Mouse (Mus musculus) midbrain, embryonic 11.5 days (tissue): ENCODE data around the gene Stxbp5l. TPM values are rescaled to one million over a fixed set of nuclear protein-coding genes. Genes with fewer than 3 reads are reported as not detected.
A peak's percentile ranks its signal among the peaks of the same experiment; 100 is the strongest.

Experiments
- ATAC-seq: fragments of 200-750 bp; cut with Nextera tagmentation; 2 replicates; pipeline ENCODE4 v1.8.0; 2017; ENCODE audit warnings: moderate TSS enrichment, moderate library complexity; ENCODE audit not compliant: low FRiP score
- DNase-seq: peaks from one replicate; pipeline ENCODE4 v3.0.0; 2015; ENCODE audit warnings: low spot score; ENCODE audit errors: missing footprints
- H3K27ac ChIP-seq: fragments of 300-500 bp; sonication (generic); 2 replicates; pipeline ENCODE4 v1.5.1; 2014; ENCODE audit warnings: low read depth, low read length
- H3K27me3 ChIP-seq: fragments of 300-500 bp; sonication (generic); 2 replicates; pipeline ENCODE4 v1.6.1; 2014; ENCODE audit warnings: mild to moderate bottlenecking, low read length, moderate library complexity, mixed read lengths; ENCODE audit not compliant: control insufficient read depth, insufficient read depth
- H3K36me3 ChIP-seq: fragments of 300-500 bp; sonication (generic); 2 replicates; pipeline ENCODE4 v1.6.1; 2014; ENCODE audit warnings: mild to moderate bottlenecking, low read length, moderate library complexity, mixed read lengths; ENCODE audit not compliant: control insufficient read depth, insufficient read depth
- H3K4me1 ChIP-seq: fragments of 300-500 bp; sonication (generic); 2 replicates; pipeline ENCODE4 v1.6.1; 2014; ENCODE audit warnings: low read length; ENCODE audit not compliant: control insufficient read depth, insufficient read depth
- H3K4me2 ChIP-seq: fragments of 300-500 bp; sonication (generic); 2 replicates; pipeline ENCODE4 v1.6.1; 2014; ENCODE audit warnings: mild to moderate bottlenecking, moderate library complexity
- H3K4me3 ChIP-seq: fragments of 300-500 bp; sonication (generic); 2 replicates; pipeline ENCODE4 v1.5.1; 2014; ENCODE audit warnings: low read depth, low read length
- H3K9ac ChIP-seq: fragments of 300-500 bp; sonication (generic); 2 replicates; pipeline ENCODE4 v1.6.1; 2014; ENCODE audit warnings: low read length
- H3K9me3 ChIP-seq: fragments of 300-500 bp; sonication (generic); 2 replicates; pipeline ENCODE4 v1.6.1; 2016; ENCODE audit warnings: low read length; ENCODE audit not compliant: control insufficient read depth
- WGBS: fragments of 180-500 bp; shearing (Covaris S2); extraction: QIAGEN DNeasy Blood & Tissue Kit; methylation state at CpG from one replicate; pipeline ENCODE4 v1.1.7; 2014; 5-methylcytosine and 5-hydroxymethylcytosine counted together
- polyA plus RNA-seq: library from polyadenylated mRNA; unstranded; fragments of >200 nt; fragmentation: Nextera tagmentation; extraction: Ambion mirVana; gene quantifications from 2 replicates; pipeline ENCODE4 v1.2.1, GENCODE M21; 2014

Gene Stxbp5l
- polyA plus RNA-seq, 1 experiment from 2014 or later: 2.7 TPM

- no peaks in the 10 kb centered on the region for H3K9me3 ChIP-seq
- no peak overlapping the region for H3K4me2 ChIP-seq
- no peak overlapping the region for H3K27ac ChIP-seq
- ATAC-seq: no peak
- WGBS: 82% methylated on average over 4 of the region's 4 CpGs
- no peaks in the 10 kb centered on the region for H3K4me1 ChIP-seq
- no peaks in the 10 kb centered on the region for H3K36me3 ChIP-seq
- no peak for DNase-seq
- H3K9ac ChIP-seq: no peak overlapping the region
- no peaks in the 10 kb centered on the region for H3K27me3 ChIP-seq
- no peak overlapping the region for H3K4me3 ChIP-seq
Measured at GRCm38 (mm10) chr16:37389201-37389905, 4.6 kb upstream of the Stxbp5l start.

GRCm38 (mm10) chr16:37384369-37384768, 393 bp downstream of the Stxbp5l start:
- ATAC-seq: peak; percentile 90
- no peak overlapping the region for H3K27ac ChIP-seq
- no peaks in the 10 kb centered on the region; the same call in 1 of the 2 replicates for H3K4me1 ChIP-seq
- under 1% methylated on average over 22 of the region's 30 CpGs for WGBS
- peak overlapping the region; percentile 61 for H3K4me3 ChIP-seq
- H3K27me3 ChIP-seq: peaks cover 4% of the 10 kb centered on the region; the same call in 1 of the 2 replicates
- peak overlapping the region; percentile 61 for H3K9ac ChIP-seq
- no peak for DNase-seq
- H3K36me3 ChIP-seq: no peaks in the 10 kb centered on the region
- H3K4me2 ChIP-seq: peak overlapping the region; percentile 85
- no peaks in the 10 kb centered on the region for H3K9me3 ChIP-seq

GRCm38 (mm10) chr16:37383426-37383825, 1.3 kb downstream of the Stxbp5l start:
- Histone ChIP-seq H3K27me3 (peaks cover 4% of the 10 kb centered on the region; the same call in 1 of the 2 replicates), H3K4me2 (peak overlapping the region; percentile 85; the same call in 1 of the 2 replicates), H3K4me1 (no peaks in the 10 kb centered on the region; the same call in 1 of the 2 replicates), H3K9me3 (no peaks in the 10 kb centered on the region), H3K4me3 (no peak overlapping the region; the same call in 1 of the 2 replicates), H3K9ac (no peak overlapping the region), H3K36me3 (no peaks in the 10 kb centered on the region), H3K27ac (no peak overlapping the region)
- ATAC-seq: no peak
- no peak for DNase-seq
- 53% methylated on average over 4 of the region's 4 CpGs for WGBS

GRCm38 (mm10) chr16:37372716-37373115, 12.0 kb downstream of the Stxbp5l start:
- no peak overlapping the region for H3K9ac ChIP-seq
- no peaks in the 10 kb centered on the region for H3K27me3 ChIP-seq
- H3K4me3 ChIP-seq: no peak overlapping the region
- H3K27ac ChIP-seq: no peak overlapping the region
- 83% methylated on average over 1 of the region's 1 CpGs for WGBS
- H3K4me2 ChIP-seq: no peak overlapping the region
- no peaks in the 10 kb centered on the region for H3K9me3 ChIP-seq
- no peak for DNase-seq
- no peak for ATAC-seq
- H3K36me3 ChIP-seq: no peaks in the 10 kb centered on the region
- H3K4me1 ChIP-seq: 0 out of 2 replicates have a peak, but pooled peaks cover 2% of the 10 kb centered on the region

- H3K36me3 ChIP-seq: no peaks in the 10 kb centered on the region
- no peaks in the 10 kb centered on the region for H3K27me3 ChIP-seq
- H3K9me3 ChIP-seq: no peaks in the 10 kb centered on the region
- no peak overlapping the region for H3K27ac ChIP-seq
- H3K4me2 ChIP-seq: no peak overlapping the region
- H3K4me3 ChIP-seq: no peak overlapping the region
- ATAC-seq: no peak
- H3K9ac ChIP-seq: no peak overlapping the region
- WGBS: 92% methylated on average over 4 of the region's 4 CpGs
- no peak for DNase-seq
- H3K4me1 ChIP-seq: 0 out of 2 replicates have a peak, but pooled peaks cover 2% of the 10 kb centered on the region
Measured at GRCm38 (mm10) chr16:37367426-37367825, 17.3 kb downstream of the Stxbp5l start.

GRCm38 (mm10) chr16:37363958-37364357, 20.8 kb downstream of the Stxbp5l start:
- no peak overlapping the region for H3K9ac ChIP-seq
- H3K36me3 ChIP-seq: no peaks in the 10 kb centered on the region
- no peak overlapping the region for H3K4me2 ChIP-seq
- no peak overlapping the region for H3K27ac ChIP-seq
- no peaks in the 10 kb centered on the region for H3K9me3 ChIP-seq
- ATAC-seq: no peak
- no peak for DNase-seq
- 91% methylated on average over 2 of the region's 2 CpGs for WGBS
- no peaks in the 10 kb centered on the region for H3K4me1 ChIP-seq
- no peaks in the 10 kb centered on the region for H3K27me3 ChIP-seq
- H3K4me3 ChIP-seq: no peak overlapping the region

- Histone ChIP-seq H3K9ac (no peak overlapping the region), H3K27ac (no peak overlapping the region), H3K4me3 (no peak overlapping the region), H3K36me3 (no peaks in the 10 kb centered on the region), H3K27me3 (no peaks in the 10 kb centered on the region), H3K4me1 (no peaks in the 10 kb centered on the region), H3K4me2 (no peak overlapping the region), H3K9me3 (no peaks in the 10 kb centered on the region)
- 89% methylated on average over 3 of the region's 3 CpGs for WGBS
- DNase-seq (no peak), ATAC-seq (no peak)
Measured at GRCm38 (mm10) chr16:37355621-37356020, 29.1 kb downstream of the Stxbp5l start.

GRCm38 (mm10) chr16:37347092-37347491, 37.7 kb downstream of the Stxbp5l start:
- Histone ChIP-seq H3K9me3 (no peaks in the 10 kb centered on the region), H3K4me2 (no peak overlapping the region), H3K27ac (no peak overlapping the region), H3K27me3 (no peaks in the 10 kb centered on the region), H3K36me3 (no peaks in the 10 kb centered on the region), H3K9ac (no peak overlapping the region), H3K4me1 (0 out of 2 replicates have a peak, but pooled peaks cover 2% of the 10 kb centered on the region), H3K4me3 (no peak overlapping the region)
- 32% methylated on average over 3 of the region's 3 CpGs for WGBS
- ATAC-seq (no peak), DNase-seq (no peak)

GRCm38 (mm10) chr16:37344960-37345359, 39.8 kb downstream of the Stxbp5l start:
- H3K9me3 ChIP-seq: no peaks in the 10 kb centered on the region
- no peak for DNase-seq
- no peak overlapping the region for H3K9ac ChIP-seq
- H3K27ac ChIP-seq: no peak overlapping the region
- H3K27me3 ChIP-seq: no peaks in the 10 kb centered on the region
- H3K36me3 ChIP-seq: no peaks in the 10 kb centered on the region
- ATAC-seq: no peak
- no peak overlapping the region for H3K4me3 ChIP-seq
- H3K4me1 ChIP-seq: 0 out of 2 replicates have a peak, but pooled peaks cover 2% of the 10 kb centered on the region
- no peak overlapping the region for H3K4me2 ChIP-seq
- 70% methylated on average over 2 of the region's 2 CpGs for whole genome bisulfite sequencing
